Mouse (Mus musculus) thymus, postnatal 4 days (tissue): ENCODE results near the gene Grid2.

ENCODE experiments used
- DNase-seq: peaks from one replicate; pipeline ENCODE4 v3.0.0; 2021

Gene Grid2

DNA sequence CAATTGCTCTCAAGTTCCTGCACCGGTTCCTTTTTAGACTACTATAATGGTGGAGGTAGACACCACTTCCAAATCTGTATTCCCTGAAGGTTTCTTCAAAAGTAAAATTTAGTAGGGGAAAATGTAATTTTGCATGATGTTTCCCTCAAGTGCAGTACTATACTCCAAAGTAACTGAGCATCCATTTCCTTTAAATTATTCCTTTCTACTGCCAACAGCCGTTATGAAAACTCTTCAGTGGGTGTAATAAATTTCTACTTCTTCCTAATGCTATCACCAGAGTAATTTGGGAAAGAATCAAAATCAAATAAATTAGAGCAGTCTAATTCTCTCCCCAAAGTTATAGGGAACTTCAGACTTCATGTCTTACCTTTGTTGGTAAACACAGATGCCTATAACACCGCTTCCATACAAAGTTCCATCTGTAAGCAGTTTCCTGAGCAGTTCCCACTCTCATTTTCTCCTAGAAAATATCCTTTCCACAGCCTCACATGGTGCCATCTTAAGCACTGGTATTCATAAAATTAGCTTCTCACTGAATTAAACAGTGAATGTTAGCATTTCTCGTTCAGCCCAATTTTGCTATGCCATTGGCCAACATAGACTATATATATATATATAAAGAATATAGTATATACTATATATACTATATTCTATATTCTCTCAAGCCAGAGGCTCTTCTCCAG, 1142.9 kb downstream of the Grid2 start:
- no peak for DNase-seq

DNA sequence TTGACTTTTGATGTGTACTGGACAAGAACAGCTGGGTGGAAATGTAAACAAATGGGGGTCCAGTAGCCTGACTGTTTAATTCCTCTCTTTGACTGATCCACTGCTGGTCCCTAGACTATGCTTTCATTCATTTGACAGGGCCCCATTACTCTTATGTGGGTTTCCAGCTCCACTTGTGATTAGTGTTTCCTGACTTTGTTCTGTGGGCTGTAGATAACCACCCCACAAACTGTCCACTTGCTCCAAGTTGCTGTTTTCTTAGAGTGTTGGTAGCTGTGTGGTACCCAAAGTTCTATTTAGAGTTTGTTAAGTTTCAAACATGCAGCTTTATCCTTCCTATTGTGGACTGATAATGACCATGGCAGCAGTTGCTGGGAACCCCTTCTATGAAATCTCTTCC, 1172.0 kb downstream of the Grid2 start:
- DNase-seq: no peak

DNA sequence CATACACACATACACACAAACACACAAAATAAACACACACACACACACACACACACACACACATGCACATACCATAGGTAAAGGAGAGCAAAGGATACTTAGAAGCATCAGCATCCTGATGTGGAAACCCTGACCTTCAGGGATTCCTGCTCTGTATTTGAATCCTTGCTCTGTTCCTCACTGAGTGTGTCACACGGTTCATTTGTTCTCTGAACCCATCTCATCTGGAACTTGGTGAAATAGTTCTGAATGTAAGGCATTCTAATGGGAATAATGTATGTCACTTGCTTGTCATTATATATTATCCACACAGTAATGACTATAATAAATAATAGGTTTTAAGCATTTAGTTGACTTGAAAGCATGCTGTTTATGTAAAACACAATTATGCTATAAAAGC, 1173.2 kb downstream of the Grid2 start:
- DNase-seq: no peak

DNA sequence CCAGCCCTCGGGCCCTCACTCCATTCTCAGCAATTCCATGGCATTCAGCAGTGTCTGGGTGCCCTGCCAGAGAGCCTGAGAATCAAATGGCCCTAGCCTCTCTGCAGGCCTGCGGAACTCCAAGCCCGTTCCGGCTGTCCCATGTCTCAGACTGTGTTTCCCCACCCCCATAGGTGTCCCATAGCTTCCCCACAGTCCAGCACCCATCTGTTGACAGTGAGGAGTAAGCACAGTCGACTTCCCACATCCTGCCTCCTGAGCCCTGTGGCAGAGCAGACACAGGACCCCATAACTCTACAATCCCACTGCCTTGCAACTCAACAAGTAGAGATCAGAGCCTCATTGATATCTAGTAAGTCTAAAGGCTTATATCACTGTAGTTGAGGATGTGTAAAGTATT, 1192.5 kb downstream of the Grid2 start:
- no peak for DNase-seq

DNA sequence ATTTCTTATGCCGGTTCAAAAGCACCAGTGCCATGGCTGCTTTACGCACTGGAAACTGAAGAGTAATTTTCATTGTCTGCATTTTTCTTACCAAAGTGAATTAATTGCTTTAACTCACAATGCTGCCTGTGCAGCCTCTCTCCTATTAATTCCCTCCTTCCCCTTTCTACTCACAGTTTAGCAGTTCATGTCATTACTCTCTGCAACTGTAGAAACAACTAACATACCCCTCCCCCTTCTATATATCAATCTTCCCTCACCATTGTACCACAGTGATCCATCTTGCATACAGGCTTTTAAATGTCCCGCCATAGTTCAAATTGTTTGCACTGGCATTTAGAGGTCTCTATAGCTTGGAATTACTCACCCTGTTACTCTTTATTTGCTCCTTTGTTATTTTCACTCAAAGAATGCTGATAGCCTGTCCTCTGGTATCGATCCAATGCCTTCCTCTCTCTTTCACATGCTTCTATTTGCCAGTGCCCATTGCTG, 1193.2 kb downstream of the Grid2 start:
- DNase-seq: no peak

DNA sequence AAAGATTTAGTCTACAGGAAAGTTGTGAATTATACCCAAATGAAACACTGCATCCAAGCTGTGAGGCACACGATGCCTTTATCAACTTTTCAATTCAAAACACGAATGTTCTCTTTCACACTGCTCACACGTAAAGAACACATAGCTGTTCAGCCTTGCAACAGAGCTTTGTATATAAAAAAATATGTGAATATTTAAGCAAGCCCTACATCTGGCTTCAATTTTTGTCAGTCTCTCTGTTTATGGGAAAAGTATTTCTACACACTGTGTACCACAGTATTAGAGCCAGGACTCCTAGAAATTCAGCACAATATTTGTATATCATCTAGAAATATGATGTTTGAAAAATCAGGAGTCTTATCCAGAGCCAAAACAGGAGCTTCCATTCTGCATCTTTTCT, 1195.1 kb downstream of the Grid2 start:
- DNase-seq: no peak

DNA sequence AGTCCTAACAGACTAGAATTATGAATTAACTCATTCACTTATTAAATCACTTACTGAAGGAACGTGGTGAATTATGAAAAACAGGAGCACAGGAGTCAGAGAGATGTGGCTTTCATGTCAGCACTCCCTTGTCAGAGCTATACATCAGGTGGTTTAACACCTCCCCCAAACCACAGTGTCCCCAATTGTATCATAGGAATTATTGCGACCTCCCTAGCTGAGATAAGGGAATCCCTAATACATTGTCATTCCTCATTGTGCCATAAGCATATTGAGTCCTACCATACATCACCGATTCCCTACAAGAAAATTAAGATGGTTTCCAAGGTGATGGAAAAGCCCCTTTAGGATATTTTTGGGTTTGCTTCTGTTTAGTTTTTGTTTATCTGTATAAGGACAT, 1224.2 kb downstream of the Grid2 start:
- DNase-seq: no peak

DNA sequence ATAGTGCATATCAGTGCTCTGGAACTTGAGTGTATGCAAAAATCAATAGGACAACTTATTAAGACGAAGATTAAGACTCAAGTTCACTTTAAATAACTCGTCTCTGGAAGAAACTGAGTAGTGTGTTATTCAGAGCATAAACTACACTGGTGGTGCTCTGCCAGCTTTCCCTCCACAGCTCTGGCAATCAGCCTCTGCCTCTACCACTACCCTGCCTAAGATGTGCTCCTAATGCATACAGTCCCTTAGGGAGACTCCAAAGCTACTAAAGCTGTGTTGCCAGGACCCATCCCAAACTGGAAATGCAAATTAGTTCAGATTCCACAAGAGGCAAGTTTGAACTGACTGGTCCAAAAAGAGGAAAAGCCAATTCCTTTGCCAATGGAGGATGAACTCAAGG, 1224.9 kb downstream of the Grid2 start:
- DNase-seq: no peak

DNA sequence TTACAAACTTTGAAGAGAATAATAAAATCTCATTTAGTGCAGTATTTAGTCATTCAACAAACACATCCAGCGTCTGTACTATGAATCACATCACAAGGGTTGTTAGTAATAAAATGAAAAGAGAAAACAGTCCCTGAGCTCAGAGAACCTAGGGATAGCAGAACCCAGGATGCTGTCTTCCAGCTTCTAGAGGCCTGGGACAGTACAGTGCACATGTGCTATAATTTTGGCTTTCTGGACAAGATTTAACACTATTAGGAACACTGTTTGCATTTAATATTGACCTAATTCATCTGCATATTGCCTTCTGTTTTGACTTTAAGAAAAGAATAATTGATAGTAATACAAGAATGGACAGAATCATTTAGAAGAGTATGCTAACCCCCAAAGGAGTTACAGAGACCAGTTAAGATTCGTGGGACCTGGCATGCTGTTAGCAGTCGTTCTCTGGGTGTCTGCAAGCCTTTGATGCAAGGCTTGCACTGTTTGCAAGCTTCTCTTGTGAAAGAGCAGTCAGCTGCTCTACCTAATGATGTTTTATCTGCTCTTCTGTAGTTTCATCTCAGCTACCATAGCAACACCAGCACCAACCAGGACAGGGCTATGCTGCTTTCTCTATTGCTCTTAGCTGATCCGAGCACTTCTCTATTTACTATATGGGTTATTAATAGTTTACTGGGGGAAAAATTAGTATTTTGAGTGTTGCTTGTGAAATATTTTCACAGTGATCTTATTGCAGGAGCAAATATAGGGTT, 1234.8 kb downstream of the Grid2 start:
- no peak for DNase-seq

DNA sequence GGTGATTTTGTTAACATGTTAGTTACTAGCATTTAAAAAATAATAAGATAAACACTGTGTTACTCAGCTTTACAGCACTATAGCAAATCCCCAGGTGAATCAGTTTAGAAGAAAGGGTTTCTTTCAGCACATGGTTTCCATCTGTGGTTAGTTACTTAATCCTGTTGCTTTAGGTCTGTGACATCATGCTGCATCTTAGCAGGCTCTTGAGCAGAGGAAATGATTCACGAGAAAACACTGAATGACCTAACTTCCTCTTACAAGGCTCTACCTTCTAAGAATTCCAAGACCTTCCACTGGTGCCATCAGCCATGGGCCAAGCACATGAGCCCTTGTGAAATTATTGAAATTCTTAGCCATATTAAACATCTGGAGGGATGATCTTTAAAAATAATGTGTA, 1248.7 kb downstream of the Grid2 start:
- DNase-seq: no peak

DNA sequence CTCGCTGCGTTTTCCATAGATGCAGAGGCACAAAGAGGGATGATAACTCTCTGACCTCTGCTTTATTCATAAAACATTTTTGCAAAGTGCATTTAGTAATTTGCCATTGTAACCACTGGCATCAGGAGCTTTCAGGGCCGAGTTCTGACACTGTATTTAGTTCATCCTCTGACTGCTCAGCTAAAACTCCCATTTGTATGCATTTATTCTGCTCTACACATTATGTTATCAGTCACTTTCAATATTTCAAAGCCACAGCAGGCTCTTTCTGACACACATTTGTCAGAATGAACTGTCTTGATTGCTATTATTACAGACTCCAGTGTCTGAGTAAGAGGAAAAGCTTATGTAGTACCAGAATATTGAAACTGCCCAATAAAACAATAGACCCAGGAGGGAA, 1286.5 kb downstream of the Grid2 start:
- no peak for DNase-seq

DNA sequence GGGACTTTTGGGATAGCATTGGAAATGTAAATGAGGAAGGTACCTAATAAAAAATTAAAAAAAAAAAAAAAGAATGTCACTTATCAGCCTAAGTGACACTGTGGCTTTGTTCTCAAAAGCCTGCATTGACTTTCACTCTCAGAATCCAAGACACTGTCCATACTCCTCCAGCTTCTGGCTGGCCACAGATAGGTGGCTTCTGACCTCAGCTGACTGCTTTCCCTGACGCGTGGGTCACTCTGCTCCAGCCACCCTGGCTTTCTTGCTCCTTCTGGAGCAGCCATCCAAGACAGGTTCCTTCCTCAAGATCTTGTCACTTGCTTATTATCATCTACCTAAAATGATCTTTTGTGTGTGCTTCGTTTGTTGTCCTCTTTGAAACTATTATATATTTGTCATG, 1298.0 kb downstream of the Grid2 start:
- no peak for DNase-seq

DNA sequence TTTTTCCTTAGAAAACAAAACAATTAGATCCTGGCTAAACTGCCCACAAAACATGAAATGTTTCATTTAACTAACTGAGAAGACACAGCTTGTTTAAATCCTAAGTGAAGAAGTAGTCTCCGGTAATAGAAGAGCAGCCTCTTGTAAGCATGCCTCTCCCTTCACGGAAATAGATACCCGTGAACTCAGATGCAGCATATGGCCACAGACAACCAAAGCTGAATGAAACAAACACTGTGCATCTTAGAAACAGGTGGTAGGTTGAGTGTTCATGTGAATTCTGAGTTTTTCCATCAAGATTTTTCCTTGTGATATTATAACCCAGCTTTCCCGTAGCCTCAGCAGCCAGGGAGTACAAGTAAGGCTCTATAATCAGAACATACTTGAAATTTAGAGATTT, 1299.5 kb downstream of the Grid2 start:
- DNase-seq: no peak

DNA sequence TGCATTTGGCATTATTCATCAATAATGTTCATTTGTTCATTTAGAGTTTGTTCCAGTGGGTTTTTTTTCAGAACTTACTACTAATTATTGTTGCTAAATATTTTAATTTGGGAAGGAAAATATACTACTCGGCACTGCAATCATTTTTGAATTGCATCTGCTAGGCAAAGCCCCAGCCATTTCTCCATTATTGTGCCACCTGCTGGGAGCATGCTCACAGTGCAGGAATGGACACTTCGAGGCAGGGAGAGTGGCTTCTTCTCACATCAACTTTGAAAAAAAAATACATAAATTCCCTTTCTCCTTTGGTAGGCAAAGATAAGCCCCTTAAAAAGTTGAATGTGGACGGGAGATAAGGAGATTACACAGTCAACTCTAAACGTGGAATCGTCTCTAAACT, 1312.9 kb downstream of the Grid2 start:
- no peak for DNase-seq

DNA sequence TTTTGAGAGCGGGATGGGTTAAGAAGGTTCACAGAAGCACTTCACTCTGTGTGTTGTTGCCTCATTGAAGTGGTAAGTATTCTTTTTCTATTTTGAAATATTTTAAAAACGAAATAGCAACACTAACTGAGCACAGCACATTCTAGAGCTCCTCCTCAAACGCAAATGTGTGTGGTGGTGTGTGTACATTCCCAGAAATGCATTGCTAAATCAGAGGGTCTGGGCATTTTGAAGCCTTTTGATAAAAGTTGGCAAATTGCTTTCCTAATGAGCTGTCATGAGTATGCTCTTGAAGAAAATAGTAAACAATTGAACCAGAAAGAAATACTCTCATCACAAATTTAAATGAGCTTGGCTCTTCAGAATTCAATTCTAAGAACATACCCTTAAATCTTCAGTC, 1325.7 kb downstream of the Grid2 start:
- DNase-seq: no peak

DNA sequence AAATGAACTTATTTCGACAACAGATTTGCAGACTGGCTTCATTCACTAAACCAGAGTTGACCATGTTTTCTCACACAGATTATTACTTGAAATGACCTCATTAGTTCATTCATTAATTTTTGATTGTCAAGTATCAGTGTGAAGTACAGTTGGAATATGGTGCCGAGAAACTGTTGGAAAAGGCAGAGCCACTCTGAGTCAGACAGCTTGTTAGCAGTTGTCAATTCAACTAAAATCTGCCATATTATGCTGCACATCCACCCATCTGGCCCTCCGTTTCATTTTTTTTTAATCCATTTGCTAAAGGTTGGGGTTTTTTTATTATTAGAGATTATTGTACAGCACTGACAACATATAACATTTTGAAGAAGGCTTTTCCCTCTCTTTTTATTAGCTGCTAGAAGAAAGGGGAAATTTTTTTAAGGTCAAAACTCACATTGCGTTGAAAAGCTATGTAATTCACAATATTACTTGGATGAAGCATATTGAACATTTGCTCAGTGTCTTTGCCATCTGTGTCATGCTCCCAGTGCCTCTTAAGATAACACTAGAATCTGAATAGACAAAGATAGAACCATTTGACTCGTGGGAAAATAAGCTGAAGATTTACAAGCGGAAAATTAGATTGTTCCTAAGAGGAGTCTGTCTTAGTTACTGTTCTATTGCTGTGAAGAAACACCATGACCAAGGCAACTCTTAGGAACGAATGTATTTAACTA, 1333.0 kb downstream of the Grid2 start:
- DNase-seq: no peak

DNA sequence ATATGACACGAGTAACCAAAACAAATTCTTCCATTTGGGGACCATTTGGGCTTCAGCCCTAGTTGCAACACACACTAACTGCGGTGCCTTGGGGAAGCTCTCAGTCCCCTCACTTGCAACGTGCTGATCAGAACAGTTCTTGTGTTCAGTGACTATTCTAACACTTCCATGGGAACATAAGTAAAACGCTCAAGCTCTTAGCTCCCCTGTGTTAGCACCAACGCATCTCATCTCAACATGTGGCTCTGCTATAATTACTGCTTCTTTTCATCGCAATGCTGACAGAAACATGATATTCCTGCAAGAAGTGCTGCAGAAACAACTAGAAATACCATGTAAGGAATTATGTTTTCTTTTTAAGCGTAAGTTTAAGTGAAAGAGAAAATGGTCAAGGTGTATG, 1340.6 kb downstream of the Grid2 start:
- no peak for DNase-seq

DNA sequence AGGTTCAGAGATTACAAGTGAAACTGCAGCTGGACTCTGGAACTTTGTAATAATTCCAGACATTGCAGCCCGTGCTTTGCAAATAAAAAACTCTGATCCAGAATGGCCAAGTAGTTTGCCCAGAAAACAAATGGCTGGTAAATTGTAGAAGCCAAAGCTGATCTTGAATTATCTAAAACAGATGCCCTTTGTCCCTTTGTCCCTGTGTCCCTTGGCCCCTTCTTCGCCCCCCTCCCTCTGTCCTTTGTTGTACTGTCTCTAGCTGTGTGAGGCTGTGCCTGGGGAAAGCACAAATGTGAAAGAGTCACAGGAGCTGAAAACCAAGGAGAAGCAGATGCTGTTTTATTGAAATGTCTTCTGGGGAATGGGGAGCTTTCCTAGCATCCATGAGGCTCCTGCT, 1341.2 kb downstream of the Grid2 start:
- DNase-seq: no peak

DNA sequence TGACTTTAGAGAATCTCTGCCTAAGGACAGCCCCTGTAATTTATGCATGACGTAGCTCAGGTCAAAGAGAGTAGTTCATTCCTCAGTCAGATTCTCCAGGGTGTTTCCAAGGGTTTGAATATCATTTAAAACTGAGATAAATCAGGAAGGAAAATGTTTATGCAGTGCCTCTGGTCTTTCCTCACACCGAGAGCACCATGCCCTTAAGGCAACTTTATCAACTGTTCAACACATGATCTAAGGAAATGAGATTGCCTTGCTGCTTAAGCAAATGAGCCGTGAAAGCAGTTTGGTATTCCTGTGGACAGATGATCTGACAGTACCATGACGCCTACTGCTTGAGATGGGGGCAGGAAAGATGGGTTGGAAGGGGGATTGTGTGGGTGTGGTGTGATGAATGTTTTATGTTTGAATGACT, 1342.5 kb downstream of the Grid2 start:
- DNase-seq: no peak

DNA sequence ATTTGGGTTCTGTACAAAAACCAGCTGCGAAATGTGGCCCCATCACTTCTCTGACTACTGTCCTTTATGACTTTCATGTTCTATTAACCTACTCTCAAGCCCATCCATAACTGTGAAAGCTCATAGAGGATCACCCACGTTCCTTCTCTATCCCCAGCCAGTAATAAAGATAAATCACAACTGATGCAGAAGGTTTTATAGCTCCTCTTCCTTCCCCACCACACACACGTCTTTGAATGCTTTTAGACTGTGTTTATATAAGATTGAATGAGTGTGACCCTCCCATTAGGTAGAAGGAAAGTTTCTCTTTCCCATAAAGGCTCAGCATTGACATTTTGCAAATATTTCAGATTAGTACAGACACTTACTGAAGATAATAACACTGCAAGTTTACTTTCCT, 1350.1 kb downstream of the Grid2 start:
- DNase-seq: no peak

DNA sequence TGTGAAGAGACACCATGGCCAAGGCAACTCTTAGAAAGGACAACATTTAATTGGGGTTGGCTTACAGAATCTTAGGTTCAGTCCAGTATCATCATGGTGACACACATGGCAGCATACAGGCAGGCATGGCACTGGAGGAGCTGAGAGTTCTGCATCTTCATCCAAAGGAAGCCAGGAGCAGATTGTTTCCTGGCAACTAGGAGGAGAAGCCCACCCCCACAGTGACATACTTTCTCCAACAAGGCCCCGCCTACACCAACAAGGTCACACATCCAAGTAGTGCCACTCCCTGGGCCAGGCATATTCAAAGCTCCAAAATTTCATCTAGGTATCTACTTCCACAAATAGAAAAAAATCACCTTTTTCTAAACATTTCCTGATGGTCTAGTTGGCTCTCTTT, 1351.4 kb downstream of the Grid2 start:
- no peak for DNase-seq

DNA sequence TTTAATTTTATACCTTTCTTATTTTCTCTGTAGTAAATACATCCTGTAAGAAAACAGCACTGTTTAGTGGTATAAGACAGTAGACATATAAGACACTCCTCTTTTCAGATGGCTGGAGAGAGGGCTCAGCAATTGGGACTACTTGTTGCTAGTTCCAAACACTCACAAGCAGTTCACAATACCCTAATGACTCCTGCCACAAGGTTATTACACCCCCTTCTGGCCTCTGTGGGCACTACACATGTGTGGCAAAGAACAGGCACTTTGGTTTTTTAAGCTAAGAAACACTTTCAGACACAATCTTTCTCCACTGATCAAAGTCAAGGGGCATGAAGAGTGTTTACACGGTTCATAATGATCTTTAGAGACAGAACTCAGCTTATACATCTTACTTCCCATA, 1352.3 kb downstream of the Grid2 start:
- no peak for DNase-seq

DNA sequence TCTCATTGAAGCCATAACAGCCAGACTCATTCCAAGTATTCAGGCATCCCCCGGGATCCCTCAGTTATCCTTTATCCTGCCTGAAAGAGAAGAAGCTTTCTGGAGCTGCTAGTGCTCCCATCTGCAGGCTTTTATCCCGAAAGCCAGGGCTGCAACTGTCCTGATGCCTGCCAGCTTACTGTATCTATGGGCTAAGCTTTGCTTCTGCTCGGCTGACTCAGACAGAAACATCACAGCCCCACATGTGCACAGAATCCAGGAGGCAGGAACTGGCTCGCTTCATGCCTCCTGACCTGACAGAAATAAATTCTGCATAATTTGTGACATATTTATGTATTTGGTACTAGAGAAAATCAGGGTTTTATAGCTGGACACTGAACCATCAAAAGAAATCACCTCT, 1361.2 kb downstream of the Grid2 start:
- no peak for DNase-seq
